Mouse (Mus musculus): Measurements from ENCODE around the gene Mdm2. TPM values are rescaled to one million over a fixed set of nuclear protein-coding genes. Genes with fewer than 3 reads are reported as not detected.

Gene Mdm2
- total RNA-seq, 2 experiments from 2014 or later = 49.2 to 49.8 TPM

GRCm38 (mm10) chr10:117675096-117676035 is 35.2 kb downstream of the Mdm2 start:
- no peak for TF ChIP-seq CTCF (IDR thresholded peaks at IDR 0.05)
- Histone ChIP-seq H3K27ac (peak overlapping the region; percentile 38; the same call in 1 of the 2 replicates), H3K4me3 (peak overlapping the region; percentile 60)
- DNase-seq = peak; percentile 50
- intact Hi-C loops (cut with DNase I) = loop anchor here (1.0 kb wide), 1 partner anchor 160 kb away; no protein-coding TSS in a partner anchor

GRCm38 (mm10) chr10:117674359-117675019 is 36.1 kb downstream of the Mdm2 start:
- intact Hi-C loops (cut with DNase I) = no loop called here
- DNase-seq = no peak
- no peak for TF ChIP-seq CTCF (IDR thresholded peaks at IDR 0.05)
- Histone ChIP-seq H3K4me3 (no peak overlapping the region), H3K27ac (no peak overlapping the region)

- intact Hi-C loops (cut with DNase I) = no loop called here
- Histone ChIP-seq H3K27ac (no peak overlapping the region), H3K4me3 (no peak overlapping the region)
- no peak for TF ChIP-seq CTCF (IDR thresholded peaks at IDR 0.05)
- no peak for DNase-seq
Observed at GRCm38 (mm10) chr10:117673913-117674312, 36.6 kb downstream of the Mdm2 start.

GRCm38 (mm10) chr10:117672693-117673092 is 37.9 kb downstream of the Mdm2 start:
- TF ChIP-seq CTCF (IDR thresholded peaks at IDR 0.05) = no peak
- no peak overlapping the region for H3K27ac ChIP-seq
- intact Hi-C loops (cut with DNase I) = no loop called here
- no peak overlapping the region for H3K4me3 ChIP-seq
- no peak for DNase-seq

- intact Hi-C loops (cut with DNase I) = no loop called here
- no peak for DNase-seq
- TF ChIP-seq CTCF (IDR thresholded peaks at IDR 0.05) = no peak
Observed at GRCm38 (mm10) chr10:117671930-117672666, 38.5 kb downstream of the Mdm2 start.

GRCm38 (mm10) chr10:117671266-117671665 is 39.3 kb downstream of the Mdm2 start:
- intact Hi-C loops (cut with DNase I) = no loop called here
- Histone ChIP-seq H3K4me3 (no peak overlapping the region), H3K27ac (no peak overlapping the region)
- no peak for DNase-seq
- no peak for TF ChIP-seq CTCF (IDR thresholded peaks at IDR 0.05)

More at GRCm38 (mm10) chr10:117671930-117672666, 38.5 kb downstream of the Mdm2 start:
- Histone ChIP-seq H3K4me3 (no peak overlapping the region), H3K27ac (no peak overlapping the region)

GRCm38 (mm10) chr10:117670791-117671190 is 39.8 kb downstream of the Mdm2 start:
- no peak for DNase-seq
- intact Hi-C loops (cut with DNase I) = no loop called here
- no peak for TF ChIP-seq CTCF (IDR thresholded peaks at IDR 0.05)
- Histone ChIP-seq H3K27ac (no peak overlapping the region), H3K4me3 (no peak overlapping the region)

GRCm38 (mm10) chr10:117670092-117670491 is 40.5 kb downstream of the Mdm2 start:
- TF ChIP-seq CTCF (IDR thresholded peaks at IDR 0.05) = no peak
- DNase-seq = no peak
- Histone ChIP-seq H3K27ac (no peak overlapping the region), H3K4me3 (no peak overlapping the region)
- intact Hi-C loops (cut with DNase I) = no loop called here

GRCm38 (mm10) chr10:117669449-117670090 is 41.0 kb downstream of the Mdm2 start:
- Histone ChIP-seq H3K4me3 (no peak overlapping the region), H3K27ac (no peak overlapping the region)
- peak; percentile 42 for DNase-seq
- no peak for TF ChIP-seq CTCF (IDR thresholded peaks at IDR 0.05)
- intact Hi-C loops (cut with DNase I) = no loop called here

GRCm38 (mm10) chr10:117668546-117669300 is 41.8 kb downstream of the Mdm2 start:
- H3K4me3 ChIP-seq = no peak overlapping the region
- no peak overlapping the region for H3K27ac ChIP-seq
- intact Hi-C loops (cut with DNase I) = no loop called here
- no peak for TF ChIP-seq CTCF (IDR thresholded peaks at IDR 0.05)
- no peak for DNase-seq

GRCm38 (mm10) chr10:117667663-117668507 is 42.7 kb downstream of the Mdm2 start:
- TF ChIP-seq CTCF (IDR thresholded peaks at IDR 0.05) = no peak
- no peak for DNase-seq
- H3K4me3 ChIP-seq = no peak overlapping the region
- H3K27ac ChIP-seq = no peak overlapping the region
- intact Hi-C loops (cut with DNase I) = no loop called here
